In the genomic region with DNA sequence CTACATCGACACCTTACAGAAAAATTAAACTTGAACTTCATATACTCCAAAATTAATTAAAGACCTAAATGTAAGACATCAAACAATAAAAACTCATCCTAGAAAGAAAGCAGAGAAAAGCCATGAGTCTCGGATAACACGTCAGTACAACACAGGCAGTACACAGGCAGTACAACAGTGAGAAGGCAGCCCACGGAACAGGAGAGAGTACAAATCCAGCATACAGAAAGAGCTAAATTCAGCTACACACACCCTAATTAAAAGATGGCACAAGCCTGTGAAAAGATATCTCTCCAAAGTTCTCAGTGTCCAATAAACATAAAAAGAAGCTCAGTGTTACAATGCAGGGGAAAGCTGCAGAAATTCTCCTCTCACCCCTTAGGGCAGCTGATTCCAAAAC, we compare ENCODE assay signal across 17 mouse cellular contexts. TPM values are rescaled to one million over a fixed set of nuclear protein-coding genes. Genes with fewer than 3 reads are reported as not detected.
"Had no signal": no experiment of that assay in that cellular context is flagged by ENCODE, and none has a peak within 500 bp of the region (broad histone marks: within the 10 kb centered on the region; RNA-seq: fewer than 3 reads in every experiment).

No protein-coding gene starts in this region.

- H3K4me3 ChIP-seq: midbrain, embryonic 13.5 days; midbrain, embryonic 15.5 days; neural tube, embryonic 12.5 days; stomach, embryonic 15.5 days had no signal

- ATAC-seq: midbrain, embryonic 13.5 days; midbrain, embryonic 15.5 days had no signal

- H3K4me2 ChIP-seq: lung, embryonic 14.5 days; midbrain, embryonic 11.5 days; midbrain, embryonic 13.5 days; midbrain, embryonic 15.5 days; neural tube, embryonic 12.5 days; stomach, embryonic 15.5 days had no signal

- DNase-seq: lung, adult 18-20 months; lung, embryonic 14.5 days; lung, postnatal 10 days; lung, postnatal 36 days; right cerebral cortex, postnatal 14 days; thymus, adult 2 months; thymus, postnatal 25 days; thymus, postnatal 4 days had no signal

- H3K4me1 ChIP-seq: midbrain, embryonic 13.5 days; midbrain, embryonic 15.5 days; neural tube, embryonic 12.5 days; stomach, embryonic 15.5 days had no signal

- H3K36me3 ChIP-seq: midbrain, embryonic 13.5 days; midbrain, embryonic 15.5 days; neural tube, embryonic 12.5 days; stomach, embryonic 15.5 days had no signal

- H3K9me3 ChIP-seq: megakaryocyte, embryonic 14.5 days; midbrain, embryonic 13.5 days; midbrain, embryonic 15.5 days; neural tube, embryonic 12.5 days; stomach, embryonic 15.5 days had no signal

- H3K27ac ChIP-seq: liver, embryonic 14.5 days; macrophage; midbrain, embryonic 13.5 days; midbrain, embryonic 15.5 days; neural tube, embryonic 12.5 days; stomach, embryonic 15.5 days; stomach, postnatal 0 days had no signal

- H3K27me3 ChIP-seq: megakaryocyte, embryonic 14.5 days; midbrain, embryonic 13.5 days; midbrain, embryonic 15.5 days; neural tube, embryonic 12.5 days; stomach, embryonic 15.5 days had no signal

- H3K9ac ChIP-seq: liver, embryonic 14.5 days; lung, embryonic 14.5 days; midbrain, embryonic 13.5 days; midbrain, embryonic 15.5 days; neural tube, embryonic 12.5 days; stomach, embryonic 15.5 days had no signal

RNA-seq across cellular contexts. Expression of a gene that starts 11.2 kb away (rescaled TPM):
- polyA plus RNA-seq: macrophage had no signal
